Mouse (Mus musculus) liver, embryonic 12.5 days (tissue): ENCODE measurements around the gene Gbp7. TPM values are rescaled to one million over a fixed set of nuclear protein-coding genes. Genes with fewer than 3 reads are reported as not detected.

Experiments used
- ATAC-seq: fragments of 200-750 bp; cut with Nextera tagmentation; 2 replicates; pipeline ENCODE4 v1.8.0; 2017; ENCODE audit warnings: moderate number of reproducible peaks, mild to moderate bottlenecking, moderate library complexity
- H3K27ac ChIP-seq: fragments of 300-500 bp; sonication (generic); 2 replicates; pipeline ENCODE4 v1.5.1; 2016; ENCODE audit warnings: mild to moderate bottlenecking
- H3K27me3 ChIP-seq: fragments of 300-500 bp; sonication (generic); replicated peaks from 2 replicates; pipeline ENCODE4 v1.6.1; 2016; ENCODE audit warnings: mild to moderate bottlenecking, moderate library complexity
- H3K36me3 ChIP-seq: fragments of 300-500 bp; sonication (generic); 2 replicates; pipeline ENCODE4 v1.6.1; 2016; ENCODE audit warnings: mild to moderate bottlenecking, moderate library complexity
- H3K4me1 ChIP-seq: fragments of 300-500 bp; sonication (generic); 2 replicates; pipeline ENCODE4 v1.6.1; 2016
- H3K4me2 ChIP-seq: fragments of 300-500 bp; sonication (generic); 2 replicates; pipeline ENCODE4 v1.6.1; 2016; ENCODE audit warnings: mild to moderate bottlenecking, moderate library complexity
- H3K4me3 ChIP-seq: fragments of 300-500 bp; sonication (generic); 2 replicates; pipeline ENCODE4 v1.5.1; 2016; ENCODE audit warnings: mild to moderate bottlenecking, moderate library complexity
- H3K9ac ChIP-seq: fragments of 300-500 bp; sonication (generic); 2 replicates; pipeline ENCODE4 v1.6.1; 2016; ENCODE audit warnings: mild to moderate bottlenecking, moderate library complexity
- H3K9me3 ChIP-seq: fragments of 300-500 bp; sonication (generic); replicated peaks from 2 replicates; pipeline ENCODE4 v1.6.1; 2016; ENCODE audit warnings: mild to moderate bottlenecking, moderate library complexity
- WGBS: fragments of 180-500 bp; shearing (Covaris S2); methylation state at CpG from one replicate; pipeline ENCODE4 v1.1.7; 2016; ENCODE audit not compliant: insufficient replicate concordance; 5-methylcytosine and 5-hydroxymethylcytosine counted together
- polyA plus RNA-seq: library from polyadenylated mRNA; unstranded; fragments of >200 nt; fragmentation: Nextera tagmentation; extraction: Ambion mirVana; gene quantifications from 2 replicates; pipeline ENCODE4 v1.2.1, GENCODE M21; 2016

The Gbp7 gene
- polyA plus RNA-seq, 1 experiment from 2014 or later = 2.4 TPM

DNA sequence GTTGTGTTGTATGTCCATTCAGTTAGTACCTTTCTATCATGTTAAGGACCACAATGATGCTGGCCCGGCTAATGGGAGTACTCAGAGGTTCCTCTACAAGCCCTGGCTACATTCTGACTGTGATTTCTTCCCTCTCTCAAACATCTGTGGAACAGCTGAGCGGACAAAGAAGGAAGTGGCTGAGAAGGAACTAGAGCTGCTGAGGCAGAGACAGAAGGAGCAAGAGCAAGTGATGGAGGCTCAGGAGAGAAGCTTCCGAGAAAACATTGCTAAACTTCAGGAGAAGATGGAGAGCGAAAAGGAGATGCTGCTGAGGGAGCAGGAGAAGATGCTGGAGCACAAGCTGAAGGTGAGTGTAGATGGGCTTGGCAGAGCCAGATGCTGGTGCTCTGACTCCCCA is 40.6 kb downstream of the Gbp7 start:
- Histone ChIP-seq H3K27me3 (no peaks in the 10 kb centered on the region), H3K9me3 (no peaks in the 10 kb centered on the region), H3K4me1 (no peaks in the 10 kb centered on the region), H3K27ac (no peak overlapping the region), H3K4me2 (no peak overlapping the region), H3K36me3 (no peaks in the 10 kb centered on the region), H3K9ac (no peak overlapping the region), H3K4me3 (no peak overlapping the region)
- no peak for ATAC-seq
- 65% methylated on average over 4 of the region's 4 CpGs for WGBS

DNA sequence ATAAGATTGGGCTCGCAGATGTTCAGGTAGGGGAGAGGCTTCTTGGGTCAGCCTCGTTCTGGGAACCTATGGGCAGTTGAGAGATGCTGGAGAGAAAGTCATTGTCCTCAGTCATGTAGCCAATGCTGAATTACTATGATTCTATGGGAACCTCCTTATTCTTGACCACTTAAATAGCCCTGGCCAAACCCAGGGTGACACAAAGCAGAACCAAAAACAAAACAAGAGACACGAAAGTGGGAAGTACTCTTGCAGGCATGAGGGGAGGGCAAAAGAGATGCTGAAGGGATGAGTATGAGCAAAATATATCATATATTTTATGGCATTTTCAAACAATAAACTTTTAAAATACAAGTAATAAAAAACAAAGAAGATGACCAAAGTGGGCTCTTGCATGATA is 47.0 kb downstream of the Gbp7 start:
- ATAC-seq = no peak
- H3K27ac ChIP-seq = no peak overlapping the region
- no peak overlapping the region for H3K4me3 ChIP-seq
- WGBS = 43% methylated on average over 3 of the region's 3 CpGs
- no peak overlapping the region for H3K9ac ChIP-seq
- no peaks in the 10 kb centered on the region for H3K27me3 ChIP-seq
- H3K9me3 ChIP-seq = no peaks in the 10 kb centered on the region
- no peak overlapping the region for H3K4me2 ChIP-seq
- H3K4me1 ChIP-seq = no peaks in the 10 kb centered on the region
- H3K36me3 ChIP-seq = no peaks in the 10 kb centered on the region

DNA sequence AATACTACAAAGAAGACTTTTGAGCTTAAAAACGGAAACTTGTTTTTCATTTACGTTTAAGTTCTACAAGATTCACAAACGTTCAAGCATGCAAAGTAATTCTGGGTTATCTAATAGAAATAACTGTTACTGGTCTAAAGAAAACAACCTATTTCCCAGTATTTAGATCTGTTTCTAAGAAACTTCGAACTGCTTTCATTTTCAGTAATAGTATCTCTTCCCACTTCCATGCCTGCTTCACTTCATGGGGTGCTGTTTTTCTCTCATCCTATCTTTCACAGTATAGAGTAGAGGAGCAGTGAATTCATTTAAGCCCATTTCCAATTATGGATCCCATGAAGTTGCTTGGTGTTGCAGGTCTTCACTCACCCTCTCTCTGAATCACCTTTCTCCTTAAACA is 48.2 kb downstream of the Gbp7 start:
- ATAC-seq = no peak
- WGBS = 61% methylated on average over 4 of the region's 4 CpGs
- Histone ChIP-seq H3K9ac (no peak overlapping the region), H3K36me3 (no peaks in the 10 kb centered on the region), H3K4me1 (no peaks in the 10 kb centered on the region), H3K27ac (no peak overlapping the region), H3K4me2 (no peak overlapping the region), H3K4me3 (no peak overlapping the region), H3K9me3 (no peaks in the 10 kb centered on the region), H3K27me3 (no peaks in the 10 kb centered on the region)

- Histone ChIP-seq H3K27me3 (no peaks in the 10 kb centered on the region), H3K4me2 (no peak overlapping the region), H3K4me1 (no peaks in the 10 kb centered on the region), H3K4me3 (no peak overlapping the region), H3K9ac (no peak overlapping the region), H3K27ac (no peak overlapping the region), H3K36me3 (no peaks in the 10 kb centered on the region), H3K9me3 (no peaks in the 10 kb centered on the region)
- no peak for ATAC-seq
- 69% methylated on average over 4 of the region's 4 CpGs for WGBS
Measured at GRCm38 (mm10) chr3:142583067-142583466, 52.9 kb downstream of the Gbp7 start.

DNA sequence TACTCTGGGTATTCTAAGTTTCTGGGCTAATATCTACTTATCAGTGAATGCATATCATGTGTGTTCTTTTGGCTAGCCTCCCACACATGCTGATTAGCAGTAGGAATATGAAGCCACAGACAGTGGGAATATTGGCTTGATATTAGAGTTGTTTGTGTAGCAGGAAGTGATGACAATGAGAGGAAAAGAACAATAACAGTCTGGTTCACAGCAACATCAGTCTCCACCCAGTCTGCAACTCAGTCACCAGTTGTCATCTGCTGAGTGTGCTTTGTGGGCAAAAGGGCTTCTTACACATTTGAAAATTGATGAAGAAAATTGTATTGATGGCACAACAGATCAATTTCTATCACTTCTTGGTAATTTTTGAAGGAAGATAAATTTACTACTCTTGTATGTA is 57.2 kb downstream of the Gbp7 start:
- Histone ChIP-seq H3K27me3 (no peaks in the 10 kb centered on the region), H3K9ac (no peak overlapping the region), H3K36me3 (no peaks in the 10 kb centered on the region), H3K4me3 (no peak overlapping the region), H3K4me2 (no peak overlapping the region), H3K4me1 (no peaks in the 10 kb centered on the region), H3K27ac (no peak overlapping the region), H3K9me3 (no peaks in the 10 kb centered on the region)
- no peak for ATAC-seq

- Histone ChIP-seq H3K4me3 (no peak overlapping the region), H3K4me2 (no peak overlapping the region), H3K27me3 (no peaks in the 10 kb centered on the region), H3K36me3 (no peaks in the 10 kb centered on the region), H3K9ac (no peak overlapping the region), H3K4me1 (no peaks in the 10 kb centered on the region), H3K27ac (no peak overlapping the region), H3K9me3 (no peaks in the 10 kb centered on the region)
- ATAC-seq = no peak
- WGBS = 52% methylated on average over 2 of the region's 2 CpGs
Measured at GRCm38 (mm10) chr3:142588888-142589287, 58.7 kb downstream of the Gbp7 start.

- no peak overlapping the region for H3K4me3 ChIP-seq
- no peak for ATAC-seq
- no peak overlapping the region for H3K4me2 ChIP-seq
- H3K36me3 ChIP-seq = no peaks in the 10 kb centered on the region
- H3K9me3 ChIP-seq = no peaks in the 10 kb centered on the region
- H3K4me1 ChIP-seq = no peaks in the 10 kb centered on the region
- no peaks in the 10 kb centered on the region for H3K27me3 ChIP-seq
- no peak overlapping the region for H3K9ac ChIP-seq
- H3K27ac ChIP-seq = no peak overlapping the region
- WGBS = 63% methylated on average over 4 of the region's 4 CpGs
Measured at GRCm38 (mm10) chr3:142590431-142591067, 60.4 kb downstream of the Gbp7 start.

GRCm38 (mm10) chr3:142594547-142594946 is 64.4 kb downstream of the Gbp7 start, which contains the start of gene Gbp2b:
TSS of gene Gbp2b (plus strand) at chr3:142594847.
- no peak for ATAC-seq
- no peaks in the 10 kb centered on the region for H3K36me3 ChIP-seq
- WGBS = 59% methylated on average over 1 of the region's 1 CpGs
- H3K4me1 ChIP-seq = no peaks in the 10 kb centered on the region
- H3K9me3 ChIP-seq = no peaks in the 10 kb centered on the region
- no peak within 1 kb of the TSS for H3K27ac ChIP-seq
- no peak within 1 kb of the TSS for H3K4me3 ChIP-seq
- H3K4me2 ChIP-seq = no peak within 1 kb of the TSS
- H3K9ac ChIP-seq = no peak within 1 kb of the TSS
- H3K27me3 ChIP-seq = no peaks in the 10 kb centered on the region

- no peaks in the 10 kb centered on the region for H3K4me1 ChIP-seq
- H3K4me3 ChIP-seq = no peak overlapping the region
- no peaks in the 10 kb centered on the region for H3K36me3 ChIP-seq
- H3K9ac ChIP-seq = no peak overlapping the region
- H3K27ac ChIP-seq = no peak overlapping the region
- ATAC-seq = no peak
- H3K27me3 ChIP-seq = no peaks in the 10 kb centered on the region
- H3K9me3 ChIP-seq = no peaks in the 10 kb centered on the region
- 39% methylated on average over 3 of the region's 3 CpGs for WGBS
- no peak overlapping the region for H3K4me2 ChIP-seq
Measured at GRCm38 (mm10) chr3:142597923-142598322, 67.8 kb downstream of the Gbp7 start.

Other genes with a start within 250 kb of the Gbp7 start
- 15.6 and 16.8 TPM in 2 replicates for gene Pdlim5, start 134.6 kb upstream of the Gbp7 start, polyA plus RNA-seq
- 0.17 TPM in 1 of 2 replicates, not detected in the other for gene Gbp5, start 36.4 kb upstream of the Gbp7 start, polyA plus RNA-seq
- gene Gbp3, start 29.7 kb downstream of the Gbp7 start, polyA plus RNA-seq = 0.86 and 0.87 TPM in 2 replicates
- gene Gbp2b, start 64.5 kb downstream of the Gbp7 start, polyA plus RNA-seq = not detected in 2 replicates
- gene Gbp2, start 90.3 kb downstream of the Gbp7 start, polyA plus RNA-seq = 1.9 and 2.1 TPM in 2 replicates
- gene Kyat3, start 170.7 kb downstream of the Gbp7 start, polyA plus RNA-seq = 9.5 and 11.0 TPM in 2 replicates
- gene Gtf2b, start 234.7 kb downstream of the Gbp7 start, polyA plus RNA-seq = 46.5 and 50.7 TPM in 2 replicates